Mouse (Mus musculus): Measurements from ENCODE around the gene Lbhd2. TPM values are rescaled to one million over a fixed set of nuclear protein-coding genes. Genes with fewer than 3 reads are reported as not detected.

Gene Lbhd2
- total and polyA plus RNA-seq, 3 experiments: not detected

GRCm38 (mm10) chr12:111441523-111441922, 34.9 kb downstream of the Lbhd2 start:
- Histone ChIP-seq H3K4me1 (ENCODE audit: control insufficient read depth in 1 of 2, insufficient read depth in 2 of 2, low read length in 2 of 2) (peaks cover 24 to 45% of the 10 kb centered on the region in 2 experiments), H3K27me3 (ENCODE audit: control insufficient read depth in 1 of 2, insufficient read depth in 2 of 2, low read length in 2 of 2) (no peaks in the 10 kb centered on the region), H3K27ac (ENCODE audit: control insufficient read depth, low read depth, low read length) (peak overlapping the region; percentile 68), H3K9ac (ENCODE audit: control insufficient read depth, low read depth, low read length, poor library complexity, severe bottlenecking) (no peak overlapping the region; the same call in 1 of the 2 replicates), H3K9me3 (replicated peaks; ENCODE audit: insufficient read depth, low read length) (no peaks in the 10 kb centered on the region), H3K4me3 (ENCODE audit: control insufficient read depth in 1 of 2, insufficient read depth in 1 of 2, low read depth in 2 of 2, low read length in 2 of 2) (no peak overlapping the region), H3K36me3 (ENCODE audit: control insufficient read depth in 1 of 2, insufficient read depth in 2 of 2, low read length in 2 of 2) (peaks cover 5 to 34% of the 10 kb centered on the region in 2 experiments; a peak in 3 of 4 replicates), H3K79me2 (ENCODE audit: control insufficient read depth, insufficient read depth, low read length, poor library complexity) (peaks cover 17% of the 10 kb centered on the region)
- peak; percentile 77 for DNase-seq (ENCODE audit: low read depth, low spot score)
- no peak for TF ChIP-seq RAD21 (IDR thresholded peaks at IDR 0.05; ENCODE audit: low read depth, low read length)
- no peak for TF ChIP-seq CHD2 (IDR thresholded peaks at IDR 0.05; ENCODE audit: low read length)
- TF ChIP-seq RCOR1 (IDR thresholded peaks at IDR 0.05; ENCODE audit: low read depth, low read length): peak; percentile 50; the same call in 1 of the 2 replicates

DNA sequence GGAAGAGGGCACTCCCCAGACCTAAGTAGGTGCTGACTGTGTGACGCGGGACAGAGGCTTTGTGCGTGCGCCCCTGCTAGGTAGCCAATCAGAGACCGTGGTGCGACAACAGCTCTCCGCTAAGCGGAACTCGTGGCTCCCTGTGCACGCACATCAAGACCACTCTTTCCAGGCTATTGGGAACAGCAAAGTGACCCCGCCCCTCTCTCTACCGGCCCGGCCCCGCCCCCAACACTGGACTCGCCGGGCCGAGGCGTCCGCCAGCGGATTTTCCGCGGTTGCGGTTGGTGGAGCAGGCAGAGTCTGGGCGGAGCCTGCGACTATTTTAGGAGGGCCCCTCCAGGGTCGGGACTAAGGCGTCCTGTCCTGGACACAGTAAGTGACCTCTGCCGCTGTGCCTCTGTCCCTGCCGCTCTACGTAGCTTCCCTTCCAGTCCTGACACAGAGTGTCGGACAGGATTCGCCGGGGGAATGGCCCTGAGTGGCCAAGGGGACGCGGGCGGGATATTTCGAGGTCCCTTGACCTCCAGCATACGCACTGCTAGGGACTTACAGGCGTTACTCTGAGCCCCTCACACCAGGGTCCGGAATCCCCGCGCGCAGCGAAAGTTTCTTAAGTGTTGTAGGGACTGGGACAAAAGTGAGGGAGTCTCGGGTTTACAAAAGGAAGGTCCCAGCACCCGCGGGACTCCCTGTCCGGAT, 35.9 kb downstream of the Lbhd2 start, which contains the start of gene Tnfaip2:
Tnfaip2 (plus strand) TSS at position 161 of the 702 bp plus-strand sequence.
- Histone ChIP-seq H3K36me3 (ENCODE audit: control insufficient read depth in 1 of 2, insufficient read depth in 2 of 2, low read length in 2 of 2) (peaks cover 5 to 27% of the 10 kb centered on the region in 2 experiments; a peak in 3 of 4 replicates), H3K27me3 (ENCODE audit: control insufficient read depth in 1 of 2, insufficient read depth in 2 of 2, low read length in 2 of 2) (no peaks in the 10 kb centered on the region), H3K4me3 (ENCODE audit: control insufficient read depth in 1 of 2, insufficient read depth in 1 of 2, low read depth in 2 of 2, low read length in 2 of 2) (peak within 1 kb of the TSS; percentile 74 to 94), H3K9ac (ENCODE audit: control insufficient read depth, low read depth, low read length, poor library complexity, severe bottlenecking) (peak within 1 kb of the TSS; percentile 76), H3K79me2 (ENCODE audit: control insufficient read depth, insufficient read depth, low read length, poor library complexity) (peaks cover 17% of the 10 kb centered on the region), H3K4me1 (ENCODE audit: control insufficient read depth in 1 of 2, insufficient read depth in 2 of 2, low read length in 2 of 2) (peaks cover 21 to 36% of the 10 kb centered on the region in 2 experiments), H3K27ac (ENCODE audit: control insufficient read depth, low read depth, low read length) (peak within 1 kb of the TSS; percentile 86), H3K9me3 (replicated peaks; ENCODE audit: insufficient read depth, low read length) (no peaks in the 10 kb centered on the region)
- DNase-seq (ENCODE audit: low read depth, low spot score): peak; percentile 93
- TF ChIP-seq TBP (IDR thresholded peaks at IDR 0.05; ENCODE audit: low read depth, low read length): peak; percentile 91
- TF ChIP-seq SIN3A (IDR thresholded peaks at IDR 0.05; ENCODE audit: low read length): peak; percentile 52
- 0 out of 2 replicates have a peak, but pooled peaks have one; percentile 45 for TF ChIP-seq MYC (IDR thresholded peaks at IDR 0.05; ENCODE audit: low read depth, low read length)
- TF ChIP-seq USF2 (IDR thresholded peaks at IDR 0.05; ENCODE audit: borderline replicate concordance in 1 of 2, insufficient read depth in 1 of 2, low read depth in 1 of 2, low read length in 2 of 2): no peak
- peak; percentile 23; the same call in 1 of the 2 replicates for TF ChIP-seq POLR2AphosphoS5 (IDR thresholded peaks at IDR 0.05; ENCODE audit: borderline replicate concordance, low read depth, low read length)
- peak; percentile 87 for TF ChIP-seq MAX (IDR thresholded peaks at IDR 0.05; ENCODE audit: low read length)
- no peak for TF ChIP-seq CHD2 (IDR thresholded peaks at IDR 0.05; ENCODE audit: low read length)
- TF ChIP-seq CHD1 (IDR thresholded peaks at IDR 0.05; ENCODE audit: low read depth, low read length): no peak
- no peak for TF ChIP-seq USF1 (IDR thresholded peaks at IDR 0.05; ENCODE audit: low read depth, low read length)
- no peak for TF ChIP-seq MAFK (IDR thresholded peaks at IDR 0.05; ENCODE audit: borderline replicate concordance, low read depth, low read length)
- TF ChIP-seq ZMIZ1 (IDR thresholded peaks at IDR 0.05; ENCODE audit: low read depth, low read length): peak; percentile 95
- TF ChIP-seq POLR2A (IDR thresholded peaks at IDR 0.05; ENCODE audit: control insufficient read depth in 1 of 2, insufficient read depth in 1 of 2, low read depth in 1 of 2, low read length in 2 of 2, poor library complexity in 1 of 2): peak; percentile 58 to 94
- no peak for TF ChIP-seq RAD21 (IDR thresholded peaks at IDR 0.05; ENCODE audit: low read depth, low read length)
- no peak for TF ChIP-seq ZNF384 (IDR thresholded peaks at IDR 0.05; ENCODE audit: low read depth, low read length)
- no peak for TF ChIP-seq NRF1 (IDR thresholded peaks at IDR 0.05; ENCODE audit: insufficient read depth, low read depth, low read length, poor library complexity, severe bottlenecking)
- no peak for TF ChIP-seq JUND (IDR thresholded peaks at IDR 0.05; ENCODE audit: low read depth, low read length)
- TF ChIP-seq TAL1 (IDR thresholded peaks at IDR 0.05; ENCODE audit: low read length): no peak
- TF ChIP-seq CTCF (IDR thresholded peaks at IDR 0.05 in 2 of 3, conservative IDR thresholded peaks at IDR 0.05 in 1 of 3; ENCODE audit: control insufficient read depth in 1 of 3, insufficient read depth in 1 of 3, low read depth in 2 of 3, low read length in 3 of 3, poor library complexity in 1 of 3, severe bottlenecking in 1 of 3): no peak
- TF ChIP-seq MAZ (IDR thresholded peaks at IDR 0.05; ENCODE audit: low read depth, low read length): peak; percentile 49; the same call in 1 of the 2 replicates
- no peak for TF ChIP-seq ZKSCAN1 (IDR thresholded peaks at IDR 0.05; ENCODE audit: low read depth, low read length)
- no peak for TF ChIP-seq RCOR1 (IDR thresholded peaks at IDR 0.05; ENCODE audit: low read depth, low read length)
- TF ChIP-seq KAT2A (conservative IDR thresholded peaks at IDR 0.05; ENCODE audit: low read depth, low read length): no peak
- no peak; a peak in 1 of 4 replicates for TF ChIP-seq EP300 (IDR thresholded peaks at IDR 0.05; ENCODE audit: low read depth in 1 of 2, low read length in 2 of 2)
- TF ChIP-seq POLR2AphosphoS2 (IDR thresholded peaks at IDR 0.05; ENCODE audit: low read length): peak; percentile 81; the same call in 1 of the 2 replicates
- TF ChIP-seq ETS1 (IDR thresholded peaks at IDR 0.05; ENCODE audit: low read depth, low read length): no peak; the same call in 1 of the 2 replicates
- TF ChIP-seq GATA1 (IDR thresholded peaks at IDR 0.05; ENCODE audit: low read depth, low read length): no peak
- peak; percentile 38; the same call in 1 of the 2 replicates for TF ChIP-seq ELF1 (IDR thresholded peaks at IDR 0.05; ENCODE audit: low read depth, low read length)
- TF ChIP-seq E2F4 (IDR thresholded peaks at IDR 0.05; ENCODE audit: borderline replicate concordance, low read depth, low read length): no peak
- no peak for TF ChIP-seq GABPA (IDR thresholded peaks at IDR 0.05; ENCODE audit: low read depth, low read length)
- peak; percentile 72 for TF ChIP-seq MXI1 (IDR thresholded peaks at IDR 0.05; ENCODE audit: low read depth, low read length)

All from MEL (cell line).